Mouse (Mus musculus): Measurements from ENCODE around the gene Hs3st2.

The Hs3st2 gene

GRCm38 (mm10) chr7:121542458-121542857 is 150.8 kb downstream of the Hs3st2 start:
- no peak for DNase-seq (ENCODE audit: inconsistent ontology term)

DNA sequence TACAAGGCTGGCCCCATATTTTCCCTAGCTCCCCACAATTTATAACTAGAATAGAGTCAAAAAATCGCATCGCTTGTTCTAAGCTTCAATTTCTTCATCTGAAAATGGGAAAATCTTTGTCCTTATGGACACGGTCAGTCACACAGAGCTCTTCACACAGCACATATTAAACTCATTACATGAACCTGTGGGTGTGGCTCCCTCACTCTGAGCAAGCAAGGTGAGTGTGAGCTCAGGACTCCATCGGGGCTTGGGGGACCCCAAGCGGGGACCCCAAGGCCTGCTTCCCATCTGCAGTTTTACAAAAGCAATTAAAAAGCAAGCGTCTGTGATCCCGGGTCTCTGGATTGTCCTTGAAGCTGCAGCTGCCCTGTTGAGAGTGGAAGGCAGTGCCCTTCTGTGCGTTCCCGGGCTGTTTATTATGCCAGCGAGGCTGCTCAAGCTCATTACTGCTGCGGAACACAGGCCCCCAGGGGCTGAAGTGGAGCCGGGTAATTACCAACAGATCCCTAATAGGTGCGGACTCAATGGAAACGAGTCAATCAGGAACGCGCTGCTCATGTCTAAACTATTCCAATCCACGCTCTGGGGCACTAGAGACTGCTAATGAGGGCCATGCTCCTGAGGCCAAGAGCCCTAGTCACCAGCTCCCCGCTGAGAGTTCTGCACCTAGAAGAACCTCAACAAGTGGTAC is 157.8 kb downstream of the Hs3st2 start:
- DNase-seq (ENCODE audit: inconsistent ontology term): peak; percentile 81
